Mouse (Mus musculus) MEL (cell line): ENCODE data around the gene Pcnt. TPM values are rescaled to one million over a fixed set of nuclear protein-coding genes. Genes with fewer than 3 reads are reported as not detected.

Experiments used
- DNase-seq: peaks from one replicate; pipeline ENCODE4 v3.0.0; 2011; ENCODE audit warnings: low read depth, low spot score
- H3K27ac ChIP-seq: 2 replicates; pipeline ENCODE4 v1.5.1; 2012; ENCODE audit warnings: low read depth, mild to moderate bottlenecking, control low read depth, low read length, moderate library complexity; ENCODE audit not compliant: control insufficient read depth
- H3K27me3 ChIP-seq, 2 experiments: fragments of 150-350 bp in 1 of 2; sonication (generic) in 1 of 2; 2 replicates each; pipeline ENCODE4 v1.6.1; 2012; ENCODE audit warnings: low read length in 2 of 2, mild to moderate bottlenecking in 2 of 2, improper control_type of control experiment in 1 of 2, moderate library complexity in 1 of 2; ENCODE audit not compliant: insufficient read depth in 2 of 2, control insufficient read depth in 1 of 2
- H3K36me3 ChIP-seq, 2 experiments: 2 replicates each; pipeline ENCODE4 v1.6.1; 2012 to 2014; ENCODE audit warnings: low read length in 2 of 2, improper control_type of control experiment in 1 of 2, inconsistent platforms in 1 of 2, mild to moderate bottlenecking in 1 of 2; ENCODE audit not compliant: insufficient read depth in 2 of 2, control insufficient read depth in 1 of 2
- H3K4me1 ChIP-seq, 2 experiments: fragments of 150-350 bp in 1 of 2; sonication (generic) in 1 of 2; 2 replicates each; pipeline ENCODE4 v1.6.1; 2012; ENCODE audit warnings: low read length in 2 of 2, improper control_type of control experiment in 1 of 2, mild to moderate bottlenecking in 1 of 2; ENCODE audit not compliant: insufficient read depth in 2 of 2, control insufficient read depth in 1 of 2
- H3K4me3 ChIP-seq, 2 experiments: fragments of 150-350 bp in 1 of 2; sonication (generic) in 1 of 2; 2 replicates each; pipeline ENCODE4 v1.5.1; 2012; ENCODE audit warnings: low read depth in 2 of 2, low read length in 2 of 2, mild to moderate bottlenecking in 2 of 2, moderate library complexity in 2 of 2, control low read depth in 1 of 2, improper control_type of control experiment in 1 of 2; ENCODE audit not compliant: control insufficient read depth in 1 of 2, insufficient read depth in 1 of 2
- H3K79me2 ChIP-seq: 2 replicates; pipeline ENCODE4 v1.6.1; 2012; ENCODE audit warnings: mild to moderate bottlenecking, low read length, moderate library complexity; ENCODE audit not compliant: control insufficient read depth, poor library complexity, insufficient read depth
- H3K9ac ChIP-seq: 2 replicates; pipeline ENCODE4 v1.6.1; 2012; ENCODE audit warnings: low read depth, mild to moderate bottlenecking, control low read depth, low read length, moderate library complexity; ENCODE audit not compliant: control insufficient read depth, poor library complexity, severe bottlenecking
- H3K9me3 ChIP-seq: fragments of 150-350 bp; sonication (generic); replicated peaks from 2 replicates; pipeline ENCODE4 v1.6.1; 2012; ENCODE audit warnings: mild to moderate bottlenecking, low read length, improper control_type of control experiment, moderate library complexity; ENCODE audit not compliant: insufficient read depth
- BHLHE40 ChIP-seq: IDR thresholded peaks from 2 replicates; pipeline ENCODE4 v1.6.1; 2012; ENCODE audit warnings: low read depth, mild to moderate bottlenecking, inconsistent platforms, low read length, improper control_type of control experiment, borderline replicate concordance
- CHD1 ChIP-seq: IDR thresholded peaks from 2 replicates; pipeline ENCODE4 v1.6.1; 2012; ENCODE audit warnings: low read depth, mild to moderate bottlenecking, inconsistent platforms, low read length, improper control_type of control experiment
- CTCF ChIP-seq, 3 experiments: IDR thresholded peaks in 2 of 3; conservative IDR thresholded peaks in 1 of 3; 2 replicates each; pipeline ENCODE4 v1.5.1; 2011 to 2012; ENCODE audit warnings: low read length in 3 of 3, low read depth in 2 of 3, mild to moderate bottlenecking in 2 of 3, improper control_type of control experiment in 1 of 3, inconsistent platforms in 1 of 3, mixed read lengths in 1 of 3, moderate library complexity in 1 of 3; ENCODE audit not compliant: control insufficient read depth in 1 of 3, insufficient read depth in 1 of 3, poor library complexity in 1 of 3, severe bottlenecking in 1 of 3
- ELF1 ChIP-seq: IDR thresholded peaks from 2 replicates; pipeline ENCODE4 v1.6.1; 2014; ENCODE audit warnings: low read depth, mild to moderate bottlenecking, inconsistent platforms, low read length, improper control_type of control experiment, moderate library complexity
- MAX ChIP-seq: IDR thresholded peaks from 2 replicates; pipeline ENCODE4 v1.6.1; 2011; ENCODE audit warnings: low read length, improper control_type of control experiment
- MXI1 ChIP-seq: IDR thresholded peaks from 2 replicates; pipeline ENCODE4 v1.6.1; 2011; ENCODE audit warnings: mild to moderate bottlenecking, low read depth, low read length, improper control_type of control experiment
- MYC ChIP-seq: IDR thresholded peaks from 2 replicates; pipeline ENCODE4 v1.6.1; 2011; ENCODE audit warnings: low read depth, mild to moderate bottlenecking, low read length, improper control_type of control experiment, moderate library complexity
- NELFE ChIP-seq: IDR thresholded peaks from 2 replicates; pipeline ENCODE4 v1.6.1; 2011; ENCODE audit warnings: low read depth, low read length, improper control_type of control experiment
- POLR2A ChIP-seq, 2 experiments: IDR thresholded peaks; 2 replicates each; pipeline ENCODE4 v1.6.1; 2011 to 2012; ENCODE audit warnings: low read length in 2 of 2, mild to moderate bottlenecking in 2 of 2, control low read depth in 1 of 2, improper control_type of control experiment in 1 of 2, low read depth in 1 of 2, moderate library complexity in 1 of 2; ENCODE audit not compliant: control insufficient read depth in 1 of 2, insufficient read depth in 1 of 2, poor library complexity in 1 of 2
- POLR2AphosphoS5 ChIP-seq: IDR thresholded peaks from 2 replicates; pipeline ENCODE4 v1.6.1; 2012; ENCODE audit warnings: low read depth, borderline replicate concordance, mild to moderate bottlenecking, inconsistent platforms, low read length, moderate library complexity, mixed read lengths
- RAD21 ChIP-seq: IDR thresholded peaks from 2 replicates; pipeline ENCODE4 v1.6.1; 2011; ENCODE audit warnings: mild to moderate bottlenecking, low read depth, low read length, improper control_type of control experiment
- RCOR1 ChIP-seq: IDR thresholded peaks from 2 replicates; pipeline ENCODE4 v1.6.1; 2012; ENCODE audit warnings: low read depth, mild to moderate bottlenecking, inconsistent platforms, low read length, improper control_type of control experiment
- TAL1 ChIP-seq: IDR thresholded peaks from 2 replicates; pipeline ENCODE4 v1.6.1; 2012; ENCODE audit warnings: mild to moderate bottlenecking, inconsistent platforms, low read length, moderate library complexity, mixed read lengths
- TCF12 ChIP-seq: IDR thresholded peaks from 2 replicates; pipeline ENCODE4 v1.6.1; 2014; ENCODE audit warnings: low read depth, mild to moderate bottlenecking, inconsistent platforms, low read length, improper control_type of control experiment, moderate library complexity
- UBTF ChIP-seq: IDR thresholded peaks from 2 replicates; pipeline ENCODE4 v1.6.1; 2012; ENCODE audit warnings: low read depth, mild to moderate bottlenecking, inconsistent platforms, low read length, improper control_type of control experiment, moderate library complexity, borderline replicate concordance; ENCODE audit not compliant: insufficient read depth
- ZKSCAN1 ChIP-seq: IDR thresholded peaks from 2 replicates; pipeline ENCODE4 v1.6.1; 2012; ENCODE audit warnings: low read depth, mild to moderate bottlenecking, inconsistent platforms, low read length, improper control_type of control experiment, moderate library complexity
- ZMIZ1 ChIP-seq: IDR thresholded peaks from 2 replicates; pipeline ENCODE4 v1.6.1; 2012; ENCODE audit warnings: low read depth, mild to moderate bottlenecking, inconsistent platforms, low read length, improper control_type of control experiment, moderate library complexity
- ZNF384 ChIP-seq: IDR thresholded peaks from 2 replicates; pipeline ENCODE4 v1.6.1; 2012; ENCODE audit warnings: low read depth, mild to moderate bottlenecking, inconsistent platforms, low read length, improper control_type of control experiment
- polyA plus RNA-seq, 2 experiments: library from polyadenylated mRNA; stranded (reverse) in 1 of 2; unstranded in 1 of 2; fragments of >175 nt in 1 of 2; fragments of >200 nt in 1 of 2; gene quantifications; 2 replicates each; pipeline versions ENCODE4 v1.2.1 to v1.2.4; 2012; ENCODE audit warnings: low replicate concordance in 2 of 2, low read depth in 1 of 2; ENCODE audit not compliant: insufficient read length in 2 of 2, insufficient read depth in 1 of 2, missing spikeins in 1 of 2
- total RNA-seq: library from RNA; depleted of rRNA; stranded (reverse); fragments of 300-350 nt; gene quantifications from 2 replicates; pipeline ENCODE4 v1.2.3, GENCODE M21; 2012

Gene Pcnt
- total and polyA plus RNA-seq, 3 experiments: 30.7 to 51.3 (median 36.4) TPM

DNA sequence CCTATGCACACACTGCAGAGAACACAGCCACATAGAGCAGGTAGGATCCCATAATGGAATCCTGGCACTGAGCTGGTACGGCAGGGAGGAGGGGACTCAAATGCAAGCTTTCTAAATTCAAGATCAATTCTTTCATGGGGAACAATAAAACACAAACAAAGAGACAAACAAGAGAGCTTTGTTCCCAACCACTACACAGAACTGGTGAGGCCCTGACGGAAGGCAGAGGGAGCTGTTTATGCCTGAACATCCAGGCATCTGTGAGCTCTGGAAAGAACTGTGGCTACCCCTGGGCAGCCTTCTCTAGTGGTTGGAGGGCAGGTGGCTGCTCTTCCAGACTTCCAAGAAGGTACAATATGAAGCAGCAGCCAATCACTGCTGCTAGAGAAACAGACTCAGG is 110.5 kb downstream of the Pcnt start:
- Histone ChIP-seq H3K4me3 (no peak overlapping the region), H3K9ac (no peak overlapping the region), H3K79me2 (no peaks in the 10 kb centered on the region; the same call in 1 of the 2 replicates), H3K4me1 (no peaks in the 10 kb centered on the region; a peak in 1 of 4 replicates), H3K36me3 (no peaks in the 10 kb centered on the region; a peak in 1 of 4 replicates), H3K27me3 (no peaks in the 10 kb centered on the region), H3K27ac (no peak overlapping the region), H3K9me3 (no peaks in the 10 kb centered on the region)
- no peak for DNase-seq
- no peak for TF ChIP-seq POLR2AphosphoS5

DNA sequence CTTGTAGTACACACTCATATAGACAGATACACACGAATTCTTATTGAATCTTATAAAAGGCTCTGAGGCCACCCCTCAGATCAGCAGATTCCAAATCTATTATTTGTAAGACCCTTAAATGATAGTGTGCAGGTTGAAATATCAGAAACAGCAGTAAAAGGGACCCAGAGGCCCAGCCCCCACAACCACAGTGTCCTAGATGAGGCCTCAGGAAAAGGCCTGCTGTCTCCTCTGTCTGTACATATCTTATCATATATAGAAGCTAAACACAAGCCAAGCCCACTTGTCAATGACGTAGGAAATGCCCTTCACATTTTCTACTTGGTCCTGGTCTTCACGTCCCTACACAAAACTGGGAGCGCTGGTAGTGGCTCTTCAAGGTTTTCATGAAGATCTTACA is 113.5 kb downstream of the Pcnt start:
- no peak overlapping the region for H3K4me3 ChIP-seq
- H3K27me3 ChIP-seq: no peaks in the 10 kb centered on the region
- no peaks in the 10 kb centered on the region for H3K9me3 ChIP-seq
- H3K9ac ChIP-seq: no peak overlapping the region
- DNase-seq: no peak
- no peak overlapping the region for H3K27ac ChIP-seq
- no peaks in the 10 kb centered on the region; a peak in 1 of 4 replicates for H3K4me1 ChIP-seq
- TF ChIP-seq ZKSCAN1 (no peak), MXI1 (no peak), MYC (no peak), TAL1 (no peak), MAX (no peak), ZNF384 (0 out of 2 replicates have a peak, but pooled peaks have one; percentile 4)
- no peaks in the 10 kb centered on the region; a peak in 1 of 4 replicates for H3K36me3 ChIP-seq
- H3K79me2 ChIP-seq: no peaks in the 10 kb centered on the region; the same call in 1 of the 2 replicates

DNA sequence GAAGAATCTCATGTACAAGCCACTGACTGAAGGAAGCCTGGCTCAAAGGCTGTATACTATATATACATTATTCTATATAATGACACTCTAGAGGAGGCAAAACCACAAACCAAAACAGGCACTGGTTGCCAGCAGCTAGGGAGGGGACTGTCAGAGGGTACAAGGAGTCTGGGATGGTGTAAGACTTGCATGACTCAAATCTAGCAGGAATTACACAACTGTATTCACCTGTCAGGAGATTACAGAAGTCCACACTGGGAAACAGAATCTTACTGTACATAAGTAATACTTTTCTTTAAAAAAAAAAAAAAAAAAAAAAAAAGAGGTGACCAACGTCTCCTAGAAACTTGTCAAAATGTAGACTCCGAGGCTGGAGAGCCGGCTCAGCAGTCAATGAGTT is 114.0 kb downstream of the Pcnt start:
- H3K36me3 ChIP-seq: no peaks in the 10 kb centered on the region; a peak in 1 of 4 replicates
- DNase-seq: no peak
- H3K9me3 ChIP-seq: no peaks in the 10 kb centered on the region

More for the DNA sequence above, 114.0 kb downstream of the Pcnt start:
- no peaks in the 10 kb centered on the region; the same call in 1 of the 2 replicates for H3K79me2 ChIP-seq
- H3K9ac ChIP-seq: no peak overlapping the region
- no peaks in the 10 kb centered on the region for H3K27me3 ChIP-seq
- H3K4me1 ChIP-seq: no peaks in the 10 kb centered on the region; a peak in 1 of 4 replicates
- no peak for TF ChIP-seq CTCF (IDR thresholded peaks at IDR 0.05 in 2 of 3, conservative IDR thresholded peaks at IDR 0.05 in 1 of 3; ENCODE audit: control insufficient read depth in 1 of 3, insufficient read depth in 1 of 3, low read depth in 2 of 3, low read length in 3 of 3, poor library complexity in 1 of 3, severe bottlenecking in 1 of 3)
- no peak for TF ChIP-seq BHLHE40
- no peak for TF ChIP-seq TAL1
- no peak for TF ChIP-seq UBTF
- TF ChIP-seq RCOR1: no peak
- TF ChIP-seq RAD21: no peak
- TF ChIP-seq POLR2A (IDR thresholded peaks at IDR 0.05; ENCODE audit: control insufficient read depth in 1 of 2, insufficient read depth in 1 of 2, low read depth in 1 of 2, low read length in 2 of 2, poor library complexity in 1 of 2): no peak
- TF ChIP-seq NELFE: no peak
- TF ChIP-seq MXI1: no peak
- TF ChIP-seq ZKSCAN1: no peak
- no peak for TF ChIP-seq TCF12
- no peak for TF ChIP-seq ZMIZ1
- TF ChIP-seq ELF1: no peak
- no peak for TF ChIP-seq CHD1
- H3K4me3 ChIP-seq: no peak overlapping the region
- H3K27ac ChIP-seq: no peak overlapping the region
